Mouse (Mus musculus) MEL (cell line): ENCODE results near the gene Heatr3.

ENCODE experiments used
- MAX ChIP-seq: IDR thresholded peaks from 2 replicates; pipeline ENCODE4 v1.6.1; 2011; ENCODE audit warnings: low read length, improper control_type of control experiment
- POLR2A ChIP-seq, 2 experiments: IDR thresholded peaks; 2 replicates each; pipeline ENCODE4 v1.6.1; 2011 to 2012; ENCODE audit warnings: low read length in 2 of 2, mild to moderate bottlenecking in 2 of 2, control low read depth in 1 of 2, improper control_type of control experiment in 1 of 2, low read depth in 1 of 2, moderate library complexity in 1 of 2; ENCODE audit not compliant: control insufficient read depth in 1 of 2, insufficient read depth in 1 of 2, poor library complexity in 1 of 2

- TF ChIP-seq POLR2A (IDR thresholded peaks at IDR 0.05; ENCODE audit: control insufficient read depth in 1 of 2, insufficient read depth in 1 of 2, low read depth in 1 of 2, low read length in 2 of 2, poor library complexity in 1 of 2): no peak
- no peak for TF ChIP-seq MAX
Observed at GRCm38 (mm10) chr8:88185716-88186115, 48.1 kb downstream of the Heatr3 start.
